14 mouse cellular contexts compared by ENCODE assay signal in genomic region chrX:123612158-123612828, GRCm38 (mm10). TPM values are rescaled to one million over a fixed set of nuclear protein-coding genes. Genes with fewer than 3 reads are reported as not detected.
DNase-seq lines count a peak whose midpoint lies in the region; ATAC-seq and TF ChIP-seq lines count a peak whose summit lies in the region.
"Not testable (repeated sequence)": the region's sequence is repeated elsewhere in the genome, so short reads cannot be mapped to it uniquely, and the experiment has no call there.
"Had no signal": no experiment of that assay in that cellular context is flagged by ENCODE, and none has a peak within 500 bp of the region (broad histone marks: within the 10 kb centered on the region; RNA-seq: fewer than 3 reads in every experiment).

No protein-coding gene starts in this region.

- DNase-seq in MN1 (ENCODE audit: low spot score) = peak; percentile 7
- DNase-seq in c-Kit-positive CD71-positive TER-119-positive erythroid progenitor cells, embryonic 14.5 days (ENCODE audit: low spot score) = peak; percentile 0
- DNase-seq in heart, adult 18-20 months = peak; percentile 7 to 12
- DNase-seq in intestine, embryonic 14.5 days (ENCODE audit: low spot score) = not testable (repeated sequence)
- DNase-seq in layer of hippocampus, postnatal 36 days = peak; percentile 0 to 1
- DNase-seq in lung, postnatal 25 days (ENCODE audit: low spot score) = peak; percentile 0
- DNase-seq in thymus, postnatal 14 days = peak; percentile 3

- not testable (repeated sequence) for H3K4me1 ChIP-seq in intestine, embryonic 14.5 days (replicated peaks; ENCODE audit: control insufficient read depth, insufficient read depth, low read length)

- TF ChIP-seq POLR2A in myocyte (IDR thresholded peaks at IDR 0.05; ENCODE audit: insufficient read length, low read depth) = not testable (repeated sequence)

- WGBS in intestine, embryonic 14.5 days = 91% methylated on average over 5 of the region's 12 CpGs

- H3K27ac ChIP-seq in intestine, embryonic 14.5 days (ENCODE audit: low read depth) = not testable (repeated sequence)

- ATAC-seq in intestine, embryonic 14.5 days (replicated peaks; ENCODE audit: low FRiP score, low TSS enrichment, low read depth) = 0 out of 2 replicates have a peak, but pooled peaks have one; percentile 53

- H3K4me3 ChIP-seq in intestine, embryonic 14.5 days (ENCODE audit: low read depth, low read length); myocyte: not testable (repeated sequence)

- not testable (repeated sequence) for H3K36me3 ChIP-seq in intestine, embryonic 14.5 days (ENCODE audit: control insufficient read depth, insufficient read depth, low read length); myocyte (ENCODE audit: control insufficient read depth, insufficient read depth)

- not testable (repeated sequence) for H3ac ChIP-seq in myocyte (ENCODE audit: control insufficient read depth, insufficient read length)

- H3K27me3 ChIP-seq in intestine, embryonic 14.5 days (replicated peaks; ENCODE audit: control insufficient read depth, insufficient read depth, low read length); myocyte (ENCODE audit: control insufficient read depth, insufficient read depth, insufficient read length): not testable (repeated sequence)

- H3K79me2 ChIP-seq in myocyte (ENCODE audit: control insufficient read depth, insufficient read depth) = not testable (repeated sequence)

- H3K4me2 ChIP-seq in intestine, embryonic 14.5 days (ENCODE audit: low read length) = not testable (repeated sequence)
- H3K4me2 ChIP-seq in myocyte (ENCODE audit: low read depth) = peak overlapping the region; percentile 38

- H3K9ac ChIP-seq in intestine, embryonic 14.5 days (ENCODE audit: low read length) = not testable (repeated sequence)

- not testable (repeated sequence) for H3K9me3 ChIP-seq in intestine, embryonic 14.5 days (ENCODE audit: control insufficient read depth, low read length)

RNA-seq across cellular contexts. Expression of gene Cldn34c2, which starts 30.8 kb away (rescaled TPM):
- under 1 TPM in 1 of 2 experiments, not detected in 1; 0.69 TPM for total RNA-seq in heart, adult 18-20 months (2021)
- polyA plus RNA-seq in intestine, embryonic 14.5 days (2014; fragmentation: Nextera tagmentation; extraction: Ambion mirVana) = not detected in 2 replicates
- 1 to 10 TPM in 1 of 2 experiments, not detected in 1; 1.1 TPM for total RNA-seq in layer of hippocampus, postnatal 36 days (2021)
- polyA plus RNA-seq in myocyte (2012; fragmentation: generic; extraction: Trizol) = 0.17 TPM
- polyA plus RNA-seq: embryonic facial prominence, embryonic 15.5 days; frontal cortex, adult 2 months; gonadal fat pad, adult 2 months; hindbrain, embryonic 11.5 days; limb, embryonic 14.5 days; stomach, embryonic 16.5 days had no signal
